Mouse (Mus musculus): Measurements from ENCODE around the gene R3hdml. TPM values are rescaled to one million over a fixed set of nuclear protein-coding genes. Genes with fewer than 3 reads are reported as not detected.

Gene R3hdml
- total and polyA plus RNA-seq, 3 experiments: not detected

DNA sequence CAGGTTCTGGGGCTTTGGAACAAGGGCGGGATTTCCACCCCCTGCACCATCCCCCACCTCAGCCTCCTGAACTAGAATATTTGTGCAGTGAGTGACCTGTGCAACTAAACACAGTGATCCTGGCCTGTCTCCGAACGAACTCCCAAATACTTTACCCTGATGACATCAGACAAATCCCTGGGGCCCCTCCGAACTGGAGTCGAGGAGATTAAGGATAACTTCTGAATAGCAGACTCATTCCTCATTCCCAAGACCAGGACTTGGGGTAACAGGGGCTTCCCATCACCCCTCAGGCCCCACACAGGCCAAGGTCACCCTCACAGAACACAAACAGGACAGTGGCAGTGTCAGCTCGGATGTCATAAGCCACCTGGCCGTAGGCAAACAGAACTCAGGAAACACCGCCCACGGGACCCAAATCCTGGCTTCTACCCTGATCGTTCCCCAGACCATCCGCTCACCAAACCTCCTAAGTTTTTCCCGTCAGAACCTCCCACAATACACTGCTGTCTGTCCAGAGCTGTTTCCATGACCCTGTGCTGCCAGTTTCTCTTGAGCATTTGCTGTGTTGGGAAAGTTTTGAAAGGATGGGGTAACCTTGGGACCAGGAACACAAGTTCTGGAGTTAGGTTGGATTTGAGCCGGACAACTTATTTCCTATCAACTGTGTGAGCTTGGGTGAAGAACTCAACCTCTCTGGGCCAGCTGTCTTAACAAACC lies 47.4 kb downstream of the R3hdml start:
- Histone ChIP-seq H3K27me3 (ENCODE audit: insufficient read depth, low read length) (peaks cover 20% of the 10 kb centered on the region), H3K9me3 (replicated peaks) (no peaks in the 10 kb centered on the region), H3K36me3 (replicated peaks) (no peaks in the 10 kb centered on the region), H3K4me3 (ENCODE audit: low read depth, low read length) (no peak overlapping the region), H3K4me1 (ENCODE audit: insufficient read depth, low read depth, low read length) (peaks cover 6% of the 10 kb centered on the region; the same call in 1 of the 2 replicates)
- no peak for TF ChIP-seq GATA1 (IDR thresholded peaks at IDR 0.05; ENCODE audit: borderline replicate concordance, low read length)
- TF ChIP-seq TAL1 (conservative IDR thresholded peaks at IDR 0.05; ENCODE audit: low read depth, low read length): no peak
- TF ChIP-seq POLR2AphosphoS5 (IDR thresholded peaks at IDR 0.05; ENCODE audit: insufficient replicate concordance, low read depth, low read length): no peak
- TF ChIP-seq CTCF (IDR thresholded peaks at IDR 0.05; ENCODE audit: low read depth, low read length): no peak
- TF ChIP-seq GATA2 (IDR thresholded peaks at IDR 0.05; ENCODE audit: borderline replicate concordance, low read depth, low read length): no peak
- ATAC-seq (ENCODE audit: extremely low read depth, insufficient number of reproducible peaks, low FRiP score, poor library complexity, severe bottlenecking): no peak
- no peak for DNase-seq (ENCODE audit: low spot score)

- H3K27me3 ChIP-seq (ENCODE audit: insufficient read depth, low read length): peaks cover 16% of the 10 kb centered on the region
- ATAC-seq (ENCODE audit: extremely low read depth, insufficient number of reproducible peaks, low FRiP score, poor library complexity, severe bottlenecking): no peak
- H3K36me3 ChIP-seq (replicated peaks): no peaks in the 10 kb centered on the region
- H3K4me3 ChIP-seq (ENCODE audit: low read depth, low read length): no peak overlapping the region
- TF ChIP-seq GATA1 (IDR thresholded peaks at IDR 0.05; ENCODE audit: borderline replicate concordance, low read length) (no peak), CTCF (IDR thresholded peaks at IDR 0.05; ENCODE audit: low read depth, low read length) (no peak), GATA2 (IDR thresholded peaks at IDR 0.05; ENCODE audit: borderline replicate concordance, low read depth, low read length) (no peak), TAL1 (conservative IDR thresholded peaks at IDR 0.05; ENCODE audit: low read depth, low read length) (no peak), POLR2AphosphoS5 (IDR thresholded peaks at IDR 0.05; ENCODE audit: insufficient replicate concordance, low read depth, low read length) (no peak)
- H3K4me1 ChIP-seq (ENCODE audit: insufficient read depth, low read depth, low read length): peaks cover 3% of the 10 kb centered on the region; the same call in 1 of the 2 replicates
- no peak for DNase-seq (ENCODE audit: low spot score)
- no peaks in the 10 kb centered on the region for H3K9me3 ChIP-seq (replicated peaks)
These were observed 48.4 kb downstream of the R3hdml start for GRCm38 (mm10) chr2:163540231-163541117.

GRCm38 (mm10) chr2:163541568-163542182 lies 49.6 kb downstream of the R3hdml start:
- H3K27me3 ChIP-seq (ENCODE audit: insufficient read depth, low read length): peaks cover 15% of the 10 kb centered on the region
- peaks cover 3% of the 10 kb centered on the region; the same call in 1 of the 2 replicates for H3K4me1 ChIP-seq (ENCODE audit: insufficient read depth, low read depth, low read length)
- H3K9me3 ChIP-seq (replicated peaks): no peaks in the 10 kb centered on the region
- TF ChIP-seq POLR2AphosphoS5 (IDR thresholded peaks at IDR 0.05; ENCODE audit: insufficient replicate concordance, low read depth, low read length) (no peak), TAL1 (conservative IDR thresholded peaks at IDR 0.05; ENCODE audit: low read depth, low read length) (no peak), GATA2 (IDR thresholded peaks at IDR 0.05; ENCODE audit: borderline replicate concordance, low read depth, low read length) (no peak), CTCF (IDR thresholded peaks at IDR 0.05; ENCODE audit: low read depth, low read length) (no peak), GATA1 (IDR thresholded peaks at IDR 0.05; ENCODE audit: borderline replicate concordance, low read length) (no peak)
- no peak for ATAC-seq (ENCODE audit: extremely low read depth, insufficient number of reproducible peaks, low FRiP score, poor library complexity, severe bottlenecking)
- no peaks in the 10 kb centered on the region for H3K36me3 ChIP-seq (replicated peaks)
- DNase-seq (ENCODE audit: low spot score): no peak
- no peak overlapping the region for H3K4me3 ChIP-seq (ENCODE audit: low read depth, low read length)

DNA sequence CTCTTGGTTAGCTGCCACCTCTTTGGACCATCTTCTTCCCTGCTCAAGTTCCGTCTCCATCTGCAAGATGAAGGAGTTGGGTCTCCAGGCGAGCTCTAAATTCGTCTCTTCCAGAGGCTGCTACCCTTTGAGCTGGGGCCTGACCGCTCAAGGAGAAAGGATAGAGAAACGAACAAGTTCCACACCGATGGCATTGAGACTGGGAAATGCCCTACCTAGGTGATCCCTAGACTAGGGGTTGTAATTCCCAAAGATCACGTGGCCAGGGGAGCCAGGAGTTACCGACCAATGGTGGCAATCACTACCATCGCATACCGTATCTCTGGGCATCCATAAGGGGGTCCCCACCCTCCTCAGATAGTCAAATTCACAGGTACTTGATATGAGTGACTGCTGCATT lies 50.6 kb downstream of the R3hdml start:
- no peak overlapping the region for H3K4me3 ChIP-seq (ENCODE audit: low read depth, low read length)

DNA sequence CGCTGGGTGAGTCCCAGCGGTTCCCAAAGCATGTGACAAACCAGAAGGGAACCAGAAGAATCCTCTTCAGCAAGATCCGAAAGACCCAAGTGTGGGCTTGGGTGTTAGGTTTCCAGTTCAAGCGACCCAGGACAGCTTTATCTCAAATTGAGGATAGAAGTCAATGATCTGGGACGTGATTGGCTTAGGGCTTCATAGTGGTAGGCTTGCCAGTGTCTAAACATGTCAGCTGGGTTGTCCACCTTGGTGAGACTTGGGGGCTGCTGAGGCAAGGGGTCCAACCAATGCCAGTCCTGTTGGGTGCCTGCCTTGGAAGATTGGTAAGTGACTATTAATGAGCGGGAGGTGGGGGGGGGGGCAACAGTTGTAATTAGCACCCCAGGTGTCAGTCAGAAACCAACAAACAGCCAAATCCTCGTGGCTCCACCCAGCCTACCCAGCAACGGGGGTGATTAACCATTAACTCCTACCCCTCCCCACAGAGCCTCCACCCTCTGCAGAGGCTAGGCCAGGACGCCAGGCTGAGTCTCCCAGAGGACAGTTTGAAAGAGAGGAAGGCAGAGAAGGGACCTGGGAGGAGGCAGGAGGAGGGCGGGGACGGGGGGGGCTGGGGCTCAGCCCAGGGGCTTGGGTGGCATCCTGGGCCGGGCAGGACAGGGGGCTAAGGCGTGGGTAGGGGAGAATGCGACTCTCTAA lies 54.7 kb downstream of the R3hdml start:
- H3K27me3 ChIP-seq (ENCODE audit: insufficient read depth, low read length): peaks cover 13% of the 10 kb centered on the region
- H3K4me3 ChIP-seq (ENCODE audit: low read depth, low read length): no peak overlapping the region
- no peaks in the 10 kb centered on the region for H3K9me3 ChIP-seq (replicated peaks)
- H3K36me3 ChIP-seq (replicated peaks): no peaks in the 10 kb centered on the region
- ATAC-seq (ENCODE audit: extremely low read depth, insufficient number of reproducible peaks, low FRiP score, poor library complexity, severe bottlenecking) (no peak), DNase-seq (ENCODE audit: low spot score) (no peak)
- peaks cover 6% of the 10 kb centered on the region for H3K4me1 ChIP-seq (ENCODE audit: insufficient read depth, low read depth, low read length)
- TF ChIP-seq POLR2AphosphoS5 (IDR thresholded peaks at IDR 0.05; ENCODE audit: insufficient replicate concordance, low read depth, low read length) (no peak), CTCF (IDR thresholded peaks at IDR 0.05; ENCODE audit: low read depth, low read length) (no peak), GATA1 (IDR thresholded peaks at IDR 0.05; ENCODE audit: borderline replicate concordance, low read length) (no peak), TAL1 (conservative IDR thresholded peaks at IDR 0.05; ENCODE audit: low read depth, low read length) (no peak), GATA2 (IDR thresholded peaks at IDR 0.05; ENCODE audit: borderline replicate concordance, low read depth, low read length) (no peak)

More for the DNA sequence above, 50.6 kb downstream of the R3hdml start:
- TF ChIP-seq CTCF (IDR thresholded peaks at IDR 0.05; ENCODE audit: low read depth, low read length): no peak
- no peak for TF ChIP-seq POLR2AphosphoS5 (IDR thresholded peaks at IDR 0.05; ENCODE audit: insufficient replicate concordance, low read depth, low read length)
- TF ChIP-seq TAL1 (conservative IDR thresholded peaks at IDR 0.05; ENCODE audit: low read depth, low read length): no peak
- TF ChIP-seq GATA2 (IDR thresholded peaks at IDR 0.05; ENCODE audit: borderline replicate concordance, low read depth, low read length): no peak
- TF ChIP-seq GATA1 (IDR thresholded peaks at IDR 0.05; ENCODE audit: borderline replicate concordance, low read length): no peak
- DNase-seq (ENCODE audit: low spot score): no peak
- H3K9me3 ChIP-seq (replicated peaks): no peaks in the 10 kb centered on the region
- peaks cover 14% of the 10 kb centered on the region for H3K27me3 ChIP-seq (ENCODE audit: insufficient read depth, low read length)
- no peak for ATAC-seq (ENCODE audit: extremely low read depth, insufficient number of reproducible peaks, low FRiP score, poor library complexity, severe bottlenecking)
- H3K36me3 ChIP-seq (replicated peaks): no peaks in the 10 kb centered on the region
- H3K4me1 ChIP-seq (ENCODE audit: insufficient read depth, low read depth, low read length): peaks cover 3% of the 10 kb centered on the region; the same call in 1 of the 2 replicates

All from G1E (cell line).